ENCODE assay signal across 8 mouse cellular contexts in genomic region chr11:3516859-3517845, GRCm38 (mm10). TPM values are rescaled to one million over a fixed set of nuclear protein-coding genes. Genes with fewer than 3 reads are reported as not detected.
DNase-seq lines count a peak whose midpoint lies in the region; ATAC-seq lines count a peak whose summit lies in the region.

No protein-coding gene starts in this region.

- H3K9ac ChIP-seq in forebrain, embryonic 14.5 days (ENCODE audit: low read length), result peak overlapping the region; percentile 55
- peak overlapping the region; percentile 61 for H3K9ac ChIP-seq in intestine, embryonic 16.5 days (ENCODE audit: low read depth, low read length)
- 0 out of 2 replicates have a peak overlapping the region, but pooled peaks have one; percentile 19 for H3K9ac ChIP-seq in stomach, embryonic 15.5 days

- H3K4me2 ChIP-seq in forebrain, embryonic 14.5 days (ENCODE audit: low read length), result peak overlapping the region; percentile 65
- H3K4me2 ChIP-seq in intestine, embryonic 16.5 days (ENCODE audit: low read depth, low read length), result peak overlapping the region; percentile 73
- peak overlapping the region; percentile 71 for H3K4me2 ChIP-seq in stomach, embryonic 15.5 days

- DNase-seq in adrenal gland, postnatal 36 days, result peak; percentile 43 to 59
- DNase-seq in adrenal gland, postnatal 25 days, result no peak
- peak; percentile 68 for DNase-seq in ZHBTc4 (ENCODE audit: low read depth, low spot score)
- DNase-seq in forebrain, embryonic 14.5 days (ENCODE audit: low spot score), result peak; percentile 48
- peak; percentile 32 for DNase-seq in lung, postnatal 14 days
- no peak for DNase-seq in ovary, adult 18-20 months (ENCODE audit: low spot score)

- H3K36me3 ChIP-seq in forebrain, embryonic 14.5 days (ENCODE audit: control insufficient read depth, insufficient read depth, low read length), result 0 out of 2 replicates have a peak, but pooled peaks cover 4% of the 10 kb centered on the region
- H3K36me3 ChIP-seq in intestine, embryonic 16.5 days (ENCODE audit: control insufficient read depth, insufficient read depth, low read length), result peaks cover 7% of the 10 kb centered on the region; the same call in 1 of the 2 replicates
- H3K36me3 ChIP-seq in stomach, embryonic 15.5 days, result peaks cover 12% of the 10 kb centered on the region

- peaks cover 7% of the 10 kb centered on the region; the same call in 1 of the 2 replicates for H3K4me1 ChIP-seq in forebrain, embryonic 14.5 days (ENCODE audit: control insufficient read depth, insufficient read depth, low read length)
- H3K4me1 ChIP-seq in intestine, embryonic 16.5 days (ENCODE audit: control insufficient read depth, insufficient read depth, low read length), result peaks cover 22% of the 10 kb centered on the region
- H3K4me1 ChIP-seq in stomach, embryonic 15.5 days, result peaks cover 21% of the 10 kb centered on the region

- 2% methylated on average over 49 of the region's 50 CpGs for WGBS in forebrain, embryonic 14.5 days
- 2% methylated on average over 50 of the region's 50 CpGs for WGBS in intestine, embryonic 16.5 days
- 2% methylated on average over 48 of the region's 50 CpGs for WGBS in stomach, embryonic 15.5 days

- peak; percentile 28; the same call in 1 of the 2 replicates for ATAC-seq in forebrain, embryonic 14.5 days
- ATAC-seq in intestine, embryonic 16.5 days, result peak; percentile 22; the same call in 1 of the 2 replicates
- ATAC-seq in stomach, embryonic 15.5 days (ENCODE audit: insufficient read depth, low FRiP score, low read depth), result no peak

- no peak overlapping the region for H3K27ac ChIP-seq in forebrain, embryonic 14.5 days (ENCODE audit: low read depth, low read length)
- H3K27ac ChIP-seq in intestine, embryonic 16.5 days (ENCODE audit: low read length), result no peak overlapping the region
- no peak overlapping the region for H3K27ac ChIP-seq in stomach, embryonic 15.5 days

- 0 out of 2 replicates have a peak, but pooled peaks cover 12% of the 10 kb centered on the region for H3K27me3 ChIP-seq in forebrain, embryonic 14.5 days (replicated peaks; ENCODE audit: control insufficient read depth, insufficient read depth, low read length)
- no peaks in the 10 kb centered on the region; the same call in 1 of the 2 replicates for H3K27me3 ChIP-seq in intestine, embryonic 16.5 days (replicated peaks; ENCODE audit: control insufficient read depth, insufficient read depth, low read length)
- H3K27me3 ChIP-seq in stomach, embryonic 15.5 days (replicated peaks), result no peaks in the 10 kb centered on the region

- H3K9me3 ChIP-seq in forebrain, embryonic 14.5 days (replicated peaks; ENCODE audit: control insufficient read depth, low read length), result no peaks in the 10 kb centered on the region
- no peaks in the 10 kb centered on the region for H3K9me3 ChIP-seq in intestine, embryonic 16.5 days (ENCODE audit: control insufficient read depth, low read length)
- H3K9me3 ChIP-seq in stomach, embryonic 15.5 days, result no peaks in the 10 kb centered on the region

- peak overlapping the region; percentile 28 for H3K4me3 ChIP-seq in forebrain, embryonic 14.5 days (ENCODE audit: low read depth, low read length)
- H3K4me3 ChIP-seq in intestine, embryonic 16.5 days (ENCODE audit: low read length), result peak overlapping the region; percentile 37
- peak overlapping the region; percentile 29 for H3K4me3 ChIP-seq in stomach, embryonic 15.5 days (replicated peaks)

RNA-seq across cellular contexts. Expression of gene Selenom, which starts 2.7 kb away (rescaled TPM):
- total RNA-seq in adrenal gland, postnatal 36 days (2021), result 10 to 100 TPM; 32.7 to 34.8 TPM
- 16.5 and 32.2 TPM in 2 replicates for total RNA-seq in adrenal gland, postnatal 25 days (2021)
- polyA plus RNA-seq in forebrain, embryonic 14.5 days (2014; fragmentation: Nextera tagmentation; extraction: Ambion mirVana), result 42.0 and 49.1 TPM in 2 replicates
- polyA plus RNA-seq in intestine, embryonic 16.5 days (2015; fragmentation: Nextera tagmentation; extraction: Ambion mirVana), result 182 and 185 TPM in 2 replicates
- 125 and 131 TPM in 2 replicates for polyA plus RNA-seq in stomach, embryonic 15.5 days (2015; fragmentation: Nextera tagmentation; extraction: Ambion mirVana)

RNA-seq across cellular contexts. Expression of gene Inpp5j, which starts 12.5 kb away (rescaled TPM):
- total RNA-seq in adrenal gland, postnatal 36 days (2021), result under 1 TPM; 0.66 to 0.76 TPM
- 0.90 and 1.3 TPM in 2 replicates for total RNA-seq in adrenal gland, postnatal 25 days (2021)
- 1.4 and 2.1 TPM in 2 replicates for polyA plus RNA-seq in forebrain, embryonic 14.5 days (2014; fragmentation: Nextera tagmentation; extraction: Ambion mirVana)
- 5.6 and 5.9 TPM in 2 replicates for polyA plus RNA-seq in intestine, embryonic 16.5 days (2015; fragmentation: Nextera tagmentation; extraction: Ambion mirVana)
- 2.9 and 3.4 TPM in 2 replicates for polyA plus RNA-seq in stomach, embryonic 15.5 days (2015; fragmentation: Nextera tagmentation; extraction: Ambion mirVana)

RNA-seq across cellular contexts. Expression of gene Smtn, which starts 23.3 kb away (rescaled TPM):
- total RNA-seq in adrenal gland, postnatal 36 days (2021), result 10 to 100 TPM; 44.9 to 71.7 TPM
- total RNA-seq in adrenal gland, postnatal 25 days (2021), result 59.6 and 67.6 TPM in 2 replicates
- polyA plus RNA-seq in forebrain, embryonic 14.5 days (2014; fragmentation: Nextera tagmentation; extraction: Ambion mirVana), result 11.6 and 16.4 TPM in 2 replicates
- 78.2 and 80.1 TPM in 2 replicates for polyA plus RNA-seq in intestine, embryonic 16.5 days (2015; fragmentation: Nextera tagmentation; extraction: Ambion mirVana)
- 97.9 and 105 TPM in 2 replicates for polyA plus RNA-seq in stomach, embryonic 15.5 days (2015; fragmentation: Nextera tagmentation; extraction: Ambion mirVana)

RNA-seq across cellular contexts. Expression of gene Pla2g3, which starts 29.1 kb away (rescaled TPM):
- total RNA-seq in adrenal gland, postnatal 36 days (2021), result under 1 TPM in 1 of 2 experiments, not detected in 1; 0.20 TPM
- total RNA-seq in adrenal gland, postnatal 25 days (2021), result 0.18 and 0.33 TPM in 2 replicates
- 0.44 and 0.59 TPM in 2 replicates for polyA plus RNA-seq in forebrain, embryonic 14.5 days (2014; fragmentation: Nextera tagmentation; extraction: Ambion mirVana)
- 0.33 and 0.43 TPM in 2 replicates for polyA plus RNA-seq in intestine, embryonic 16.5 days (2015; fragmentation: Nextera tagmentation; extraction: Ambion mirVana)
- 0.48 and 0.82 TPM in 2 replicates for polyA plus RNA-seq in stomach, embryonic 15.5 days (2015; fragmentation: Nextera tagmentation; extraction: Ambion mirVana)

Comparison
In these comparisons a context has a peak if more than half of its experiments do, and no peak if none do; other contexts are left out.
1. DNase-seq: peak in adrenal gland, postnatal 36 days (2 of 2), ZHBTc4 (single experiment), forebrain, embryonic 14.5 days (single experiment) and lung, postnatal 14 days (single experiment); none in adrenal gland, postnatal 25 days (single experiment) and ovary, adult 18-20 months (single experiment).
2. Peak in every context shown above with its lines, with median percentiles within 50 percentile points of each other: H3K4me2 ChIP-seq, H3K4me3 ChIP-seq and H3K9ac ChIP-seq.